Mouse (Mus musculus) G1E (cell line): ENCODE results near the gene Chd6. TPM values are rescaled to one million over a fixed set of nuclear protein-coding genes. Genes with fewer than 3 reads are reported as not detected.

Experiments
- ATAC-seq: 2 replicates; pipeline ENCODE4 v1.8.0; 2016; ENCODE audit warnings: mild to moderate bottlenecking; ENCODE audit not compliant: insufficient number of reproducible peaks, poor library complexity, low FRiP score, severe bottlenecking; ENCODE audit errors: extremely low read depth
- DNase-seq: peaks from one replicate; pipeline ENCODE4 v3.0.0; 2012; ENCODE audit warnings: low spot score
- H3K27me3 ChIP-seq: 2 replicates; pipeline ENCODE4 v1.6.1; 2012; ENCODE audit warnings: mild to moderate bottlenecking, low read length, inconsistent platforms; ENCODE audit not compliant: insufficient read depth
- H3K36me3 ChIP-seq: replicated peaks from 2 replicates; pipeline ENCODE3; 2012; ENCODE audit warnings: mild to moderate bottlenecking, inconsistent platforms
- H3K4me1 ChIP-seq: 2 replicates; pipeline ENCODE4 v1.6.1; 2012; ENCODE audit warnings: low read depth, low read length, inconsistent platforms, mixed read lengths; ENCODE audit not compliant: insufficient read depth
- H3K4me3 ChIP-seq: 2 replicates; pipeline ENCODE4 v1.5.1; 2012; ENCODE audit warnings: low read depth, mild to moderate bottlenecking, inconsistent platforms, low read length, moderate library complexity, mixed read lengths
- H3K9me3 ChIP-seq: replicated peaks from 2 replicates; pipeline ENCODE4 v1.6.1; 2012; ENCODE audit warnings: inconsistent platforms
- CTCF ChIP-seq: IDR thresholded peaks from 2 replicates; pipeline ENCODE4 v1.5.1; 2012; ENCODE audit warnings: low read depth, low read length, inconsistent platforms, mixed read lengths
- GATA1 ChIP-seq: IDR thresholded peaks from 2 replicates; pipeline ENCODE4 v1.6.1; 2012; ENCODE audit warnings: borderline replicate concordance, low read length, inconsistent platforms, mixed read lengths
- GATA2 ChIP-seq: IDR thresholded peaks from 2 replicates; pipeline ENCODE4 v1.6.1; 2012; ENCODE audit warnings: low read depth, low read length, inconsistent platforms, borderline replicate concordance
- POLR2AphosphoS5 ChIP-seq: IDR thresholded peaks from 2 replicates; pipeline ENCODE4 v1.6.1; 2012; ENCODE audit warnings: low read depth, low read length, inconsistent platforms; ENCODE audit not compliant: insufficient replicate concordance
- TAL1 ChIP-seq: conservative IDR thresholded peaks from 2 replicates; pipeline ENCODE4 v1.6.1; 2012; ENCODE audit warnings: low read depth, low read length, inconsistent platforms, mixed read lengths
- polyA plus RNA-seq: library from polyadenylated mRNA; stranded (reverse); fragments of >175 nt; gene quantifications from 2 replicates; pipeline ENCODE4 v1.2.3, GENCODE M21; 2012
- total RNA-seq, 2 experiments: library from RNA; stranded (forward) in 1 of 2; stranded (reverse) in 1 of 2; fragments of 200-1000 nt in 1 of 2; fragments of >200 nt in 1 of 2; fragmentation: Nextera tagmentation in 1 of 2; gene quantifications; 2 replicates each; pipeline ENCODE4 v1.2.3; 2014 to 2017

Gene Chd6
- total and polyA plus RNA-seq, 3 experiments: 9.7 to 79.5 (median 39.1) TPM

DNA sequence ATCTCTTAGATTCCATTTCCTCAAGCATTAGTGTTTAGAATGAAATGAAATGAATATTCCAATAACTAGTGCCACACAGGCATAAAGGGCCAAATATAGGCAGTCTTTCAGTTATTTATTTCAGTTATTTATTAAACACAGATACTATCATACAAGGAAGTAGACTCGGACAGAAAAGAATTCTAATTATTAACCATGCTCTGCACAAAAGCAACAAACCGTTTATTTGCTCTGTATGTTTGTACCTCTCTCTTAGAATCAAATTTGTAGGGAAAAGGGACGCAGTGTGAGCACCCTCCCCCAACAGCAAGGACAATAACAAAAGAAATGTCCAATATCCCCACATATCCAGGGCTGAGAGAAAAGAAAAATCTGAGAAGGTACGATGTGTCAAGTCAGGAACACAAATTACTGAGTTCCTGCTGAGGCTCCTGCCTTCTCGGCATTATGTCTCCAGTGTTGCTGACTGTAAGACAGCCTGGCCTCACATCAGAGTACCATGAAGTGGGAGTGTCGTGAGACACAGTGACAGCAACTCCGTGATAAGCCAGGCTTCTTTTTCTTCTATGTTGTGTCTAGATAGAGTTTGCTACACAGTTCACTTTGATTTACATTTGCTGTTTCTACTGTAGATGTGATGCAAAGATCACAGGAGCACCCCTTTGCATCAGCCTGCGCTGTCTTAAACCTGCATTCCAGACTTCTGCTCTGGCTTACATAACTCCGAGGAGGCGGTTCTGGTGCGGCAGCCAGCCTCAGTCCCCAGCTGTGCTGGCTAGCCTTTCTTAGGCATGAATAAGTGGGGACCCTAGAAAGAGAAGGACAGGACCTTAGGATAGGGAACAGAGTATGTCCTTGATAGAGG is 30.0 kb upstream of the Chd6 start:
- Histone ChIP-seq H3K36me3 (no peaks in the 10 kb centered on the region), H3K4me3 (no peak overlapping the region), H3K27me3 (no peaks in the 10 kb centered on the region), H3K4me1 (no peaks in the 10 kb centered on the region), H3K9me3 (no peaks in the 10 kb centered on the region; the same call in 1 of the 2 replicates)
- ATAC-seq (no peak), DNase-seq (no peak)
- TF ChIP-seq POLR2AphosphoS5 (no peak), TAL1 (no peak)

DNA sequence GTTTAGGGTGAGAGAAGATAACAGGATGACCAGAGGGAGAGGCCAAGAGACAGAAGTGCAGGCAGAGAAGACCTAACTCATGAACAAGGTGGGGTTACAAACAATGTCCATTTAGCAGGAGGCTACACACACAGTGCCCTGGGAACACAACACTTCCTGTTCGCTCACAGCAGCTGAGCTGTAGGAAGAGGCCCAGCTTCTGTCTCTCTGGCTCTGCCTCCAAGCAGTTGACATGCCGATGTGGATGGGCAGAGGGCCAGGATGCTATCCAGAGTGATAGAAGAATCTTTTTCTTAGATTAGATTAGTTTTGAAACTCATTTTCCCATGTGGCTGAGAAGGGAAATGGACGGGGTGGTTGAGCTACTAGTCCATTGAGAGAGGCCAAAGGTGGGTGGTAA is 28.1 kb upstream of the Chd6 start:
- ATAC-seq: no peak
- Histone ChIP-seq H3K27me3 (no peaks in the 10 kb centered on the region), H3K4me1 (no peaks in the 10 kb centered on the region), H3K4me3 (no peak overlapping the region), H3K9me3 (no peaks in the 10 kb centered on the region), H3K36me3 (no peaks in the 10 kb centered on the region)
- DNase-seq: no peak
- TF ChIP-seq GATA1 (no peak), GATA2 (no peak), POLR2AphosphoS5 (no peak), TAL1 (no peak), CTCF (no peak)

DNA sequence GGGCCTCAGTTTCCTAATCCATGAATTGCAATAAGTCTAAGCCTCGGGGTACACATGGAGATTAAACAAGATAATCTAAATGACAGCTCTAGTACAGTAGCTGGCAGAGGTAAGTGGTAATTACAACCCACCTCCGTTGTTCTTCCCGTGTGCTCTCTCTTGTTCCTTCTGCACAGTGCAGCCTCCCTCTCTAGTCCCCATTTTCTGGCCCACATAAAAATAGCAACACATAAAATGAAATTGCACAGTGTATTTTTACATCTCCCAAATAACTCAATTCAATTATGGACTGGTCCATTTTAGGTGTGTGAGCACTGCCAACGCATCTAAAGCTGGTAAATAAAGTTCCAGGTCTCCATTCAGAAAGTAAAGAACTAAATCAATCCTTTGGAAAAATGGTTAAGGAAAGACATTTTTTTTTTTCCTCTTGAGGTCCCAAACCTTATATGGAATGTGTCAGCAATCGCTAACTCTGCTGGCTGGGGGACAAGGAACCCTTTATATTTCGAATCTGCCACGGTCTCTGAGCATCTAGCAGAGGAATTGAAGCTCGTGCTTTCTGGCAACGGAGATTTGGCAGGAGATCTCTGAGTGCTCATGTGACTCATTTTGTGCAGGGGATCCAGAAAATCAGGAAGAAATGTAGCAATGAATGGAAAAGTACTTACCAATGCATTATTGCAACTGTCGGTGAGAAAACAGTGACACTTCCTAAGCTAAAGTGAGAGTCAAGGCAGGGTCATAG is 19.7 kb upstream of the Chd6 start:
- Histone ChIP-seq H3K9me3 (no peaks in the 10 kb centered on the region), H3K27me3 (no peaks in the 10 kb centered on the region), H3K4me1 (no peaks in the 10 kb centered on the region), H3K36me3 (no peaks in the 10 kb centered on the region), H3K4me3 (no peak overlapping the region)
- TF ChIP-seq GATA2 (no peak), GATA1 (no peak), POLR2AphosphoS5 (no peak), CTCF (no peak), TAL1 (no peak)
- ATAC-seq (no peak), DNase-seq (no peak)

GRCm38 (mm10) chr2:161112011-161112410 is 3.1 kb upstream of the Chd6 start:
- H3K9me3 ChIP-seq: no peaks in the 10 kb centered on the region
- no peak overlapping the region for H3K4me3 ChIP-seq
- ATAC-seq: no peak
- peaks cover 8% of the 10 kb centered on the region for H3K4me1 ChIP-seq
- no peak for DNase-seq
- peaks cover 11% of the 10 kb centered on the region for H3K27me3 ChIP-seq
- TF ChIP-seq GATA1 (no peak), GATA2 (no peak), TAL1 (no peak), POLR2AphosphoS5 (no peak), CTCF (no peak)
- no peaks in the 10 kb centered on the region for H3K36me3 ChIP-seq

GRCm38 (mm10) chr2:161109398-161109821 is 535 bp upstream of the Chd6 start:
- TF ChIP-seq CTCF (no peak), POLR2AphosphoS5 (no peak), GATA1 (no peak), TAL1 (no peak), GATA2 (no peak)
- H3K9me3 ChIP-seq: no peaks in the 10 kb centered on the region
- ATAC-seq: no peak
- peaks cover 11% of the 10 kb centered on the region for H3K27me3 ChIP-seq
- peaks cover 12% of the 10 kb centered on the region for H3K4me1 ChIP-seq
- H3K4me3 ChIP-seq: peak overlapping the region; percentile 88
- peaks cover 6% of the 10 kb centered on the region for H3K36me3 ChIP-seq
- DNase-seq: no peak
